In genomic region chr6:117670792-117671525, GRCm38 (mm10) we compare ENCODE assay signal across 17 mouse cellular contexts.
A peak's percentile ranks its signal among the peaks of the same experiment; 100 is the strongest.
DNase-seq lines count a peak whose midpoint lies in the region; ATAC-seq lines count a peak whose summit lies in the region.
"Had no signal": no experiment of that assay in that cellular context is flagged by ENCODE, and none has a peak within 500 bp of the region (broad histone marks: within the 10 kb centered on the region; RNA-seq: fewer than 3 reads in every experiment).

No protein-coding gene starts in this region.

- no peak overlapping the region for H3K4me3 ChIP-seq in hindbrain, embryonic 10.5 days
- no peak overlapping the region for H3K4me3 ChIP-seq in hindbrain, embryonic 11.5 days (ENCODE audit: low read depth, low read length)
- H3K4me3 ChIP-seq: liver, embryonic 12.5 days had no signal

- no peak for ATAC-seq in hindbrain, embryonic 11.5 days (ENCODE audit: low FRiP score)
- ATAC-seq: forebrain, postnatal 0 days; intestine, postnatal 0 days; liver, embryonic 12.5 days; midbrain, embryonic 16.5 days had no signal

- no peak overlapping the region for H3K4me2 ChIP-seq in hindbrain, embryonic 11.5 days (replicated peaks; ENCODE audit: low read depth, low read length)
- H3K4me2 ChIP-seq: liver, embryonic 12.5 days had no signal

- 0 out of 2 replicates have a peak overlapping the region, but pooled peaks have one; percentile 12 for H3K27ac ChIP-seq in hindbrain, embryonic 10.5 days
- no peak overlapping the region for H3K27ac ChIP-seq in hindbrain, embryonic 11.5 days (ENCODE audit: low read depth, low read length)
- H3K27ac ChIP-seq: liver, embryonic 12.5 days; macrophage had no signal

- H3K9ac ChIP-seq in hindbrain, embryonic 11.5 days (ENCODE audit: low read depth, low read length) = no peak overlapping the region
- H3K9ac ChIP-seq: forebrain, postnatal 0 days; liver, embryonic 12.5 days had no signal

- no peaks in the 10 kb centered on the region for H3K27me3 ChIP-seq in hindbrain, embryonic 10.5 days (ENCODE audit: insufficient read depth, poor library complexity, severe bottlenecking)
- H3K27me3 ChIP-seq in hindbrain, embryonic 11.5 days (ENCODE audit: control insufficient read depth, insufficient read depth, low read length) = no peaks in the 10 kb centered on the region
- H3K27me3 ChIP-seq: liver, embryonic 12.5 days had no signal

- H3K36me3 ChIP-seq in hindbrain, embryonic 10.5 days = no peaks in the 10 kb centered on the region
- H3K36me3 ChIP-seq in hindbrain, embryonic 11.5 days (ENCODE audit: control insufficient read depth, insufficient read depth, low read length) = no peaks in the 10 kb centered on the region
- H3K36me3 ChIP-seq: liver, embryonic 12.5 days had no signal

- H3K9me3 ChIP-seq in hindbrain, embryonic 10.5 days = no peaks in the 10 kb centered on the region
- H3K9me3 ChIP-seq in hindbrain, embryonic 11.5 days (ENCODE audit: control insufficient read depth, low read length) = no peaks in the 10 kb centered on the region
- H3K9me3 ChIP-seq: liver, embryonic 12.5 days had no signal

- no peak for DNase-seq in hindbrain, embryonic 10.5 days (ENCODE audit: low spot score)
- no peak for DNase-seq in hindbrain, embryonic 11.5 days (ENCODE audit: low spot score)
- peak; percentile 49 for DNase-seq in ovary, adult 18-20 months (ENCODE audit: low spot score)
- no peak for DNase-seq in ovary, postnatal 10 days (ENCODE audit: low spot score)
- peak; percentile 61 for DNase-seq in kidney, postnatal 10 days
- peak; percentile 35 for DNase-seq in mesoderm, embryonic 11.5 days (ENCODE audit: low read depth, low spot score)
- DNase-seq in cerebellum, postnatal 36 days = no peak
- no peak for DNase-seq in urinary bladder, postnatal 14 days (ENCODE audit: low spot score)
- DNase-seq: cerebellum, adult 2 months; forebrain, postnatal 0 days; heart, postnatal 36 days; layer of hippocampus, postnatal 36 days; right cerebral cortex, postnatal 14 days had no signal

- H3K4me1 ChIP-seq in hindbrain, embryonic 10.5 days (replicated peaks) = peaks cover 10% of the 10 kb centered on the region
- H3K4me1 ChIP-seq in hindbrain, embryonic 11.5 days (replicated peaks; ENCODE audit: control insufficient read depth, insufficient read depth, low read length) = no peaks in the 10 kb centered on the region
- H3K4me1 ChIP-seq: liver, embryonic 12.5 days had no signal

- WGBS in hindbrain, embryonic 10.5 days = 67% methylated on average over 17 of the region's 17 CpGs
- WGBS in hindbrain, embryonic 11.5 days = 64% methylated on average over 17 of the region's 17 CpGs

Comparison
In these comparisons a context has a peak if more than half of its experiments do, and no peak if none do; other contexts are left out.
1. DNase-seq: peak in ovary, adult 18-20 months (single experiment), kidney, postnatal 10 days (single experiment) and mesoderm, embryonic 11.5 days (single experiment); none in hindbrain, embryonic 10.5 days (single experiment), hindbrain, embryonic 11.5 days (single experiment), ovary, postnatal 10 days (single experiment), cerebellum, postnatal 36 days (0 of 2) and urinary bladder, postnatal 14 days (single experiment).